Mouse (Mus musculus): ENCODE measurements around the gene Rsph3b.

Gene Rsph3b

GRCm38 (mm10) chr17:6865580-6865979 is 82.9 kb downstream of the Rsph3b start:
- DNase-seq (ENCODE audit: low spot score in 2 of 2), result no peak

GRCm38 (mm10) chr17:6864869-6865268 is 83.6 kb downstream of the Rsph3b start:
- no peak for DNase-seq (ENCODE audit: low spot score in 2 of 2)

GRCm38 (mm10) chr17:6863521-6863920 is 85.0 kb downstream of the Rsph3b start:
- DNase-seq (ENCODE audit: low spot score in 2 of 2), result no peak

GRCm38 (mm10) chr17:6862040-6862780 is 86.3 kb downstream of the Rsph3b start:
- no peak for DNase-seq (ENCODE audit: low spot score in 2 of 2)

- peak; percentile 22 to 43 for DNase-seq (ENCODE audit: low spot score in 2 of 2)
These were observed 87.1 kb downstream of the Rsph3b start for GRCm38 (mm10) chr17:6861181-6862039.

GRCm38 (mm10) chr17:6860491-6860897 is 88.0 kb downstream of the Rsph3b start:
- DNase-seq (ENCODE audit: low spot score in 2 of 2), result no peak

- DNase-seq (ENCODE audit: low spot score in 2 of 2), result no peak
These were observed 88.4 kb downstream of the Rsph3b start for GRCm38 (mm10) chr17:6860067-6860466.

Data from frontal cortex, postnatal 25 days (tissue).